Mouse (Mus musculus) fibroblast of lung, adult 2 months (primary cell): ENCODE results near the gene Gpr1.
"Not testable (repeated sequence)": the region's sequence is repeated elsewhere in the genome, so short reads cannot be mapped to it uniquely, and the experiment has no call there.

Source experiments
- DNase-seq: peaks from one replicate; pipeline ENCODE4 v3.0.0-alpha.2; 2011; ENCODE audit warnings: low read depth

The Gpr1 gene

GRCm38 (mm10) chr1:63219277-63219676, 4.9 kb upstream of the Gpr1 start:
- DNase-seq, result no peak

- DNase-seq, result no peak
Observed at GRCm38 (mm10) chr1:63214631-63215030, 288 bp upstream of the Gpr1 start.

GRCm38 (mm10) chr1:63213478-63214270, 669 bp downstream of the Gpr1 start:
- DNase-seq, result no peak

- no peak for DNase-seq
Observed at GRCm38 (mm10) chr1:63209861-63210529, 4.3 kb downstream of the Gpr1 start.

DNA sequence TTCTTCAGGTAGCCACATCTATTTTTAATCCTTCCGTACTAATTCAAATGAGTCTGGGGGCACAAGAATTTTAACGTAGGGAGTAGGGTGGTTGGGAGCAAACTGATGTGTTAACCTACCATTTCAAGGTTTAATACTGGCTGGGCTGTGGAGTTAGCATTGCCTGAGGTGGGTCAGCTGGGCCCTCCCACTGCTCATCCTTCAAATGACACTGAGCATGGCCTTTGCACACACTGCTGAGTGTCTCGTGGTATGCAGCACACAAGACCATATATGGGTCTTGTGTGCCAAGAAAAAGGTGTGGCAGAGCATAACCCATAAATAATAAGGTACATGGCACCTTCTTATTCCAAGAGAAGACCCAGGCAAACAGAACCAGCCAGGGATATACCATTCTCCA, 6.7 kb downstream of the Gpr1 start:
- DNase-seq, result no peak

DNA sequence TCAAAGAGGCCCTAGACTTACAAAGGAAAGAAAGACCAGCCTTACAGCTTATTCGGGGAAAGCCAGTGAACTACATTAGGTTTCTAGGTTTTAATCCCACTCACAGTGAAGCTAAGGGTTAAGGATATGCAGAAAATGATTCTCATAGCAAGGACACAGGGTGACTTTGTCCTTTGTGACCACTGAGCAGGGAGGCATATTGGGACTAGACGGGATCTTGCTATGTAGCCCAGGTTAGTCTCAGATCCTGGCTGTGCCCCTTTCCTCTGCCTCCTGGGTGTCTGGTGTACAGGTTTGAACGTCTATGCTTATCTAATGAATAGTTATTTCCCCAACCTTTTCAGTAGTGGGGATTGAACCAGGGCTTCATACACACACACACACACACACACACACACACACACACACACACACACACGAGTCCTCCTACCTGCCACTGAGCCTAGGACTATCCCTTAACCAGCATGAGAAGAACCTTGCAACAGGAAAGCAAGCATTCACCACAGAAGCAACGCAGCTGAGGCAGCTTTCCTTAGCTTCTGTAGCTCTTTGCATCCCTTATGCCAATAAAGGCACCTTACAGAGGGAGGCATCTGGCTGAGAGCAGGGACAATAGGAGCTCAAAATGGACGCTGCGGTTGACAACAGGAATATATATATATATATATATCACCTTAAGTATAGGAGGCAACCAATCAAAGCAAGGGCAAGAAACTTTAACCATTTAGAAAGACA, 9.5 kb downstream of the Gpr1 start:
- DNase-seq, result no peak

- no peak for DNase-seq
Observed at GRCm38 (mm10) chr1:63203950-63204659, 10.2 kb downstream of the Gpr1 start.

GRCm38 (mm10) chr1:63203471-63203870, 10.9 kb downstream of the Gpr1 start:
- no peak for DNase-seq

- no peak for DNase-seq
Observed at GRCm38 (mm10) chr1:63201672-63202071, 12.7 kb downstream of the Gpr1 start.

GRCm38 (mm10) chr1:63200322-63200721, 14.0 kb downstream of the Gpr1 start:
- DNase-seq, result no peak

- DNase-seq, result no peak
Observed at GRCm38 (mm10) chr1:63199387-63199786, 15.0 kb downstream of the Gpr1 start.

- no peak for DNase-seq
Observed at GRCm38 (mm10) chr1:63195848-63196512, 18.4 kb downstream of the Gpr1 start.

DNA sequence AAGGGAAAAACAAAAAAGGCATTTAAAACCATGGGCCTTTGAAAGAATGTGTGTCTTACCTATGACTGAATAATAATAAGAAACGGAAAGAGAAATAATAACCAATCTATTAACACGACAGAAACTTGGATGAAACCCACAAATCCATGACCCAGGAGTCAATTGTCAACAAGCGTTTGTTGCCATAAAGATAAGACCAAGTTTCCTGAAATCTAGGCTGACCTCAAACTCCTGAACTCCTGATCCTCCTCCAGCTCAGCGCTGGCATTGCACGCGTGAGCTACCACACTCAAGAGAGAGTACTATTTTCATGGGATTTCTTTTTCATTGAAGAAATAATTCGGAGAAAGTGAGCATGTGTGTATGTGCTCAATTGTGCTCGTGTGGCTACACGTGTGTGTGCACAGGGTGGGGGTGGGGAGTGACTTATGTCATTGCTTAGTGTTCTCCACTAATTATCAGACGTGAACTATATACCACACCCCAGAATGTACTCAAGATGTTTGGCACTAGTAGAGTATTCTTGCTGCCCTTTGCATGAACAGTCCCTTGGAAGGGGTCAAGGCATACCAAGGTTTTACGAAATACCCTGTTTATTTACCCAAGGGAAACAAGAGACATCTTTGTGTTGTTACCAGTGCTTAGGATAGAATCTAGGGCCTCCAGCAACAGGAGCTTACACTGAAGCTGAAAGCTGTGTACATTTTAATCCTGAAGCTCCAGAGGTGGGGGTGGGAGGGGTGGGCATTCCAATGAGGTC, 21.9 kb downstream of the Gpr1 start:
- DNase-seq, result no peak

DNA sequence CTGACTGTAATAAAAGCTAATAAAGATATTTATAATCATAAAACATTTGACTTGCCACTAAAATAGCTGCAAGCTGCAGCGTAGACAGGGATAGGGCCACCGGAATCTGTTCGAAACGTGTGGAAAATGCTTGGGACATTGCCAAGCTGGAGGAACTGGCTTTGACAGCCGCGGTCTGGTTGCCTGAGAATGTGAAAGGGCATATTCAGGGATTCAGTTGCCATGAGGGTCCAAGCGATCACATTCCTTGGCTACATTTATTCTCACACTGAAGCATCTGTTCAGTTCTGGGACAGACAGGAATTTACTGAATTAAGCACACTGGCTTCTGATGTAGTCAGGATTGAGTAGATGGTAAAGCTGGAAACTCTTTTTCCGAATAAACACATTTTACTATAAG, 23.5 kb downstream of the Gpr1 start:
- DNase-seq, result no peak

DNA sequence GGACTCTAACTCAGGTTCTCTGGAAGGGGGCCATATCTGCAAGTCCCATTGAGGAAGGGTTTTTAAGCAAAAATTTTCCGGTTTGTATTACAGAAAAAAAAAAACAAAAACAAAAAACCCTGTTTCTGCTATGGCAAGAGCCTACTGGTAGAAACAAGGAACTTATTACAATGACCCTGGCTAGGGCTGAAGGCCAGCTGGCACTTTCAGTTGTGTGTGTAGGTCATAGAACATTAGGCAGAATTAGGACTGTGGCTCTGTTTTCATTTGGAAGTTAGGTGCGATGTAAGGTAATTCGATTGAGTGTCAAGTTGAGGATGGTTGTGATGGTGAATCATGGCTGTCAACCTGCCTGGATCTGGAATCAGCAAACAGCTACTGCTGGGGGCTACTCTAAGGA, 25.8 kb downstream of the Gpr1 start:
- no peak for DNase-seq

GRCm38 (mm10) chr1:63185430-63185829, 28.9 kb downstream of the Gpr1 start:
- not testable (repeated sequence) for DNase-seq

GRCm38 (mm10) chr1:63182636-63183270, 31.6 kb downstream of the Gpr1 start:
- DNase-seq, result peak; percentile 36

DNA sequence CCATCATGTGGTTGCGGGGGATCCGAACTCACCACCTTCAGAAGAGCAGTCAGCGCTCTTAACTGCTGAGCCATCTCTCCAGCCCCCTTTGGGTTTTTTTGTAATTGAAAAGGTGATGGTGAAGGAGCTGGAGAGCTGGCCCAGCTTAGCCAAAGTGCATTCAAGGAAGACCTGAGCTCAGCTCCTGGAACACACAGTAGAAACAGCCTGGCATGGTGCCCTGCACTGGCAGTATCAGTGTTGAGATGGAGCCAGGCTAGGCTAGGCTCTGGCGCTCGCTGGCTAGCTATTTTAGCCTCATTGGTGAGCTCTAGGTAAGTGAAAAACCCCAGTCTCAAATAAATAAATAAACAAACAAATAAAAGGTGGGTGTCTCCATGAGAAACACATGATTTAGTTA, 32.1 kb downstream of the Gpr1 start:
- no peak for DNase-seq

GRCm38 (mm10) chr1:63181480-63181879, 32.9 kb downstream of the Gpr1 start:
- no peak for DNase-seq

DNA sequence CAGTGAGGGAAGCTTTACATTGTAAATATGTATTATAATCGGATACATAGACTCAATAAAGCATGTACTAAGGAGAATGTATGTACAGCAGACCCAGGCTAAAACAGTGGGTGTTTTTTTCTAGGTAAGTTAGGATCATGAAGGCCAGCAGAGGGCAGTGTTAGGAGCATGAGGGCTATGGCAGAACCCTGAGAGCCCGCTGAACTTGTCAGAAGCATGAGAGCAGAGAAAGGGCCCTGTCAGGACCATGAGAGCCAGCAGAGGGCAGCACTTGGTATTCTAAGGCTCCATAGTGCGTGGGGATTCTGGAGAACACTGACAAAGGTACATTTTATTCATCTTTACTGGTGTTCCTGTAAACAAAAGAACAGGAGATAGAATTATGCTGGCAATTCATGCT, 33.3 kb downstream of the Gpr1 start:
- DNase-seq, result peak; percentile 89
